Mouse (Mus musculus) erythroblast, embryonic 14.5 days (primary cell): ENCODE results near the gene Rbms3.

Experiments used
- GATA1 ChIP-seq: IDR thresholded peaks from 2 replicates; pipeline ENCODE4 v1.6.1; 2012; ENCODE audit warnings: low read length, inconsistent platforms, mixed read lengths
- TAL1 ChIP-seq: IDR thresholded peaks from 3 replicates; pipeline ENCODE4 v1.6.1; 2012; ENCODE audit warnings: low read length, inconsistent platforms, mixed read lengths

GRCm38 (mm10) chr9:117317251-117317650 lies 312.5 kb downstream of the Rbms3 start:
- TF ChIP-seq GATA1 (no peak), TAL1 (no peak)
